Mouse (Mus musculus) stomach, postnatal 0 days (tissue): ENCODE data around the gene Ociad1.

Source experiments
- CTCF ChIP-seq: IDR thresholded peaks from 2 replicates; pipeline ENCODE4 v1.5.1; 2016; ENCODE audit warnings: antibody characterized with exemption, low read depth, mild to moderate bottlenecking, moderate library complexity
- EP300 ChIP-seq: optimal IDR thresholded peaks from 2 replicates; pipeline ENCODE3; 2016; ENCODE audit warnings: antibody characterized with exemption

DNA sequence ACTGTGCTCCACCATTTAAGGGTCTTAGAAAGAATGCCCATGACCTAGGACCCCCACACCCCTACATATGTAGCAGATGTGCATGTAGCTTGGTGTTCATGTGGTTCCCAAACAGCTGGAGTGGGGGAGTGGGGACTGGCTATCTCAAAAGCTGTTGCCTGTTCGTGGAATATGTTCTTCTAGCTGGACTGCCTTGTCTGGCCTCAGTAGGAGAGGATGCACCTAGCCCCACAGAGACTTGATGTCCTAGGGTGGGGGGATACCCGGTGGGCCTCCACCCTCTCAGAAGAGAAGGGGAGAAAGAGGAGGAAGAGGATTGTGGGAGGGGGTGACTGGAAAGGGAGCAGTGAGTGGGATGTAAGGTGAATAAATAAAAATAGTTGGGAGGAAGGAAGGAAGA, 17.6 kb upstream of the Ociad1 start:
- TF ChIP-seq EP300 (no peak), CTCF (no peak)
